Comparison of ENCODE assay signal across 26 mouse cellular contexts in genomic region chr2:15702977-15703376, GRCm38 (mm10).
DNase-seq lines count a peak whose midpoint lies in the region; ATAC-seq and TF ChIP-seq lines count a peak whose summit lies in the region.
"Had no signal": no experiment of that assay in that cellular context is flagged by ENCODE, and none has a peak within 500 bp of the region (broad histone marks: within the 10 kb centered on the region; RNA-seq: fewer than 3 reads in every experiment).

No protein-coding gene starts in this region.

- no peaks in the 10 kb centered on the region for H3K36me3 ChIP-seq in forebrain, embryonic 15.5 days
- no peaks in the 10 kb centered on the region for H3K36me3 ChIP-seq in forebrain, embryonic 12.5 days (replicated peaks)
- no peaks in the 10 kb centered on the region for H3K36me3 ChIP-seq in MEL (ENCODE audit: control insufficient read depth in 1 of 2, insufficient read depth in 2 of 2, low read length in 2 of 2)
- H3K36me3 ChIP-seq in kidney, adult 2 months (ENCODE audit: control insufficient read depth, insufficient read depth, low read length): no peaks in the 10 kb centered on the region
- H3K36me3 ChIP-seq: G1E; heart, embryonic 12.5 days; heart, embryonic 15.5 days; hindbrain, embryonic 10.5 days; hindbrain, embryonic 13.5 days; intestine, embryonic 15.5 days had no signal

- TF ChIP-seq POLR2A in MEL (IDR thresholded peaks at IDR 0.05; ENCODE audit: control insufficient read depth in 1 of 2, insufficient read depth in 1 of 2, low read depth in 1 of 2, low read length in 2 of 2, poor library complexity in 1 of 2): no peak
- TF ChIP-seq POLR2A in kidney, adult 2 months (IDR thresholded peaks at IDR 0.05; ENCODE audit: low read depth, low read length): no peak

- TF ChIP-seq EP300 in MEL (IDR thresholded peaks at IDR 0.05; ENCODE audit: low read depth in 1 of 2, low read length in 2 of 2): peak; percentile 26 to 60; a peak in 2 of 4 replicates

- H3K4me2 ChIP-seq in forebrain, embryonic 15.5 days (replicated peaks): no peak overlapping the region
- H3K4me2 ChIP-seq in forebrain, embryonic 12.5 days: no peak overlapping the region
- H3K4me2 ChIP-seq: heart, embryonic 12.5 days; heart, embryonic 15.5 days; hindbrain, embryonic 13.5 days; intestine, embryonic 15.5 days had no signal

- ATAC-seq in cerebellum, adult (ENCODE audit: insufficient number of reproducible peaks, low FRiP score, low TSS enrichment): no peak
- ATAC-seq in forebrain, embryonic 15.5 days (replicated peaks): peak; percentile 35; the same call in 1 of the 2 replicates
- no peak for ATAC-seq in forebrain, embryonic 12.5 days (ENCODE audit: low FRiP score)
- ATAC-seq: hindbrain, embryonic 16.5 days; intestine, embryonic 15.5 days had no signal

- H3K4me1 ChIP-seq in forebrain, embryonic 15.5 days: 0 out of 2 replicates have a peak, but pooled peaks cover 6% of the 10 kb centered on the region
- H3K4me1 ChIP-seq in forebrain, embryonic 12.5 days: no peaks in the 10 kb centered on the region
- no peaks in the 10 kb centered on the region for H3K4me1 ChIP-seq in MEL (ENCODE audit: control insufficient read depth in 1 of 2, insufficient read depth in 2 of 2, low read length in 2 of 2)
- H3K4me1 ChIP-seq in kidney, adult 2 months (ENCODE audit: control insufficient read depth, insufficient read depth, low read length): no peaks in the 10 kb centered on the region
- H3K4me1 ChIP-seq: heart, embryonic 12.5 days; heart, embryonic 15.5 days; hindbrain, embryonic 10.5 days; hindbrain, embryonic 13.5 days; intestine, embryonic 15.5 days had no signal

- TF ChIP-seq CTCF in MEL (IDR thresholded peaks at IDR 0.05 in 2 of 3, conservative IDR thresholded peaks at IDR 0.05 in 1 of 3; ENCODE audit: control insufficient read depth in 1 of 3, insufficient read depth in 1 of 3, low read depth in 2 of 3, low read length in 3 of 3, poor library complexity in 1 of 3, severe bottlenecking in 1 of 3): no peak
- TF ChIP-seq CTCF in kidney, adult 2 months (conservative IDR thresholded peaks at IDR 0.05; ENCODE audit: insufficient read depth, insufficient read length, low read depth, low read length): no peak

- no peak overlapping the region for H3K9ac ChIP-seq in forebrain, embryonic 15.5 days (replicated peaks)
- no peak overlapping the region for H3K9ac ChIP-seq in forebrain, embryonic 12.5 days
- H3K9ac ChIP-seq in MEL (ENCODE audit: control insufficient read depth, low read depth, low read length, poor library complexity, severe bottlenecking): no peak overlapping the region
- H3K9ac ChIP-seq: heart, embryonic 12.5 days; heart, embryonic 15.5 days; hindbrain, embryonic 13.5 days; intestine, embryonic 15.5 days had no signal

- peak; percentile 8 to 21 for DNase-seq in cerebellum, postnatal 14 days
- peak; percentile 6 for DNase-seq in MEL (ENCODE audit: low read depth, low spot score)
- no peak for DNase-seq in kidney, adult 2 months
- DNase-seq: adrenal gland, adult 2 months; adrenal gland, postnatal 14 days; B cell, adult 2 months; cerebellum, adult 18-20 months; cerebellum, adult 9-10 months; cerebellum, postnatal 36 days; gastrocnemius, postnatal 25 days; heart, adult 18-20 months; heart, postnatal 10 days; heart, postnatal 36 days; kidney, adult 11 months; kidney, adult 9 months had no signal

- H3K27ac ChIP-seq in forebrain, embryonic 15.5 days (replicated peaks): no peak overlapping the region
- H3K27ac ChIP-seq in forebrain, embryonic 12.5 days: no peak overlapping the region
- H3K27ac ChIP-seq in MEL (ENCODE audit: control insufficient read depth, low read depth, low read length): no peak overlapping the region
- no peak overlapping the region for H3K27ac ChIP-seq in kidney, adult 2 months (ENCODE audit: insufficient read depth, low read depth, low read length)
- H3K27ac ChIP-seq: heart, embryonic 15.5 days; hindbrain, embryonic 10.5 days; hindbrain, embryonic 13.5 days; intestine, embryonic 15.5 days had no signal

- H3K9me3 ChIP-seq in forebrain, embryonic 15.5 days: no peaks in the 10 kb centered on the region
- no peaks in the 10 kb centered on the region for H3K9me3 ChIP-seq in forebrain, embryonic 12.5 days
- H3K9me3 ChIP-seq in MEL (replicated peaks; ENCODE audit: insufficient read depth, low read length): no peaks in the 10 kb centered on the region
- H3K9me3 ChIP-seq: G1E; heart, embryonic 12.5 days; heart, embryonic 15.5 days; hindbrain, embryonic 10.5 days; hindbrain, embryonic 13.5 days; intestine, embryonic 15.5 days had no signal

- H3K4me3 ChIP-seq in forebrain, embryonic 15.5 days: no peak overlapping the region
- no peak overlapping the region for H3K4me3 ChIP-seq in forebrain, embryonic 12.5 days (replicated peaks)
- no peak overlapping the region for H3K4me3 ChIP-seq in MEL (ENCODE audit: control insufficient read depth in 1 of 2, insufficient read depth in 1 of 2, low read depth in 2 of 2, low read length in 2 of 2)
- no peak overlapping the region for H3K4me3 ChIP-seq in kidney, adult 2 months (ENCODE audit: insufficient read depth, low read depth, low read length)
- H3K4me3 ChIP-seq: heart, embryonic 12.5 days; heart, embryonic 15.5 days; hindbrain, embryonic 10.5 days; hindbrain, embryonic 13.5 days; intestine, embryonic 15.5 days had no signal

- no peaks in the 10 kb centered on the region for H3K79me2 ChIP-seq in MEL (ENCODE audit: control insufficient read depth, insufficient read depth, low read length, poor library complexity)

- WGBS in forebrain, embryonic 15.5 days: 61% methylated on average over 3 of the region's 3 CpGs
- 84% methylated on average over 3 of the region's 3 CpGs for WGBS in forebrain, embryonic 12.5 days
- WGBS in kidney, adult 2 months: 82% methylated on average over 3 of the region's 3 CpGs

- no peak for TF ChIP-seq RAD21 in MEL (IDR thresholded peaks at IDR 0.05; ENCODE audit: low read depth, low read length)

- H3K27me3 ChIP-seq in forebrain, embryonic 15.5 days: no peaks in the 10 kb centered on the region
- H3K27me3 ChIP-seq in forebrain, embryonic 12.5 days: no peaks in the 10 kb centered on the region
- H3K27me3 ChIP-seq in MEL (ENCODE audit: control insufficient read depth in 1 of 2, insufficient read depth in 2 of 2, low read length in 2 of 2): no peaks in the 10 kb centered on the region
- H3K27me3 ChIP-seq in kidney, adult 2 months (replicated peaks; ENCODE audit: control insufficient read depth, insufficient read depth, low read length): no peaks in the 10 kb centered on the region
- H3K27me3 ChIP-seq: CH12.LX; heart, embryonic 12.5 days; heart, embryonic 15.5 days; hindbrain, embryonic 13.5 days; intestine, embryonic 15.5 days had no signal

TF ChIP-seq in MEL, 35 proteins besides CTCF, POLR2A, EP300 and RAD21:
- TF ChIP-seq UBTF (IDR thresholded peaks at IDR 0.05; ENCODE audit: borderline replicate concordance, insufficient read depth, low read depth, low read length) (no peak), ZMIZ1 (IDR thresholded peaks at IDR 0.05; ENCODE audit: low read depth, low read length) (no peak), POLR2AphosphoS2 (IDR thresholded peaks at IDR 0.05; ENCODE audit: low read length) (no peak), TAL1 (IDR thresholded peaks at IDR 0.05; ENCODE audit: low read length) (no peak), MAFK (IDR thresholded peaks at IDR 0.05; ENCODE audit: borderline replicate concordance, low read depth, low read length) (no peak), ETS1 (IDR thresholded peaks at IDR 0.05; ENCODE audit: low read depth, low read length) (0 out of 2 replicates have a peak, but pooled peaks have one; percentile 39), GATA1 (IDR thresholded peaks at IDR 0.05; ENCODE audit: low read depth, low read length) (no peak), NRF1 (IDR thresholded peaks at IDR 0.05; ENCODE audit: insufficient read depth, low read depth, low read length, poor library complexity, severe bottlenecking) (no peak), ZKSCAN1 (IDR thresholded peaks at IDR 0.05; ENCODE audit: low read depth, low read length) (no peak), USF2 (IDR thresholded peaks at IDR 0.05; ENCODE audit: borderline replicate concordance in 1 of 2, insufficient read depth in 1 of 2, low read depth in 1 of 2, low read length in 2 of 2) (no peak), TBP (IDR thresholded peaks at IDR 0.05; ENCODE audit: low read depth, low read length) (no peak), SIN3A (IDR thresholded peaks at IDR 0.05; ENCODE audit: low read length) (no peak), CHD1 (IDR thresholded peaks at IDR 0.05; ENCODE audit: low read depth, low read length) (no peak), TCF12 (IDR thresholded peaks at IDR 0.05; ENCODE audit: low read depth, low read length) (peak; percentile 77; the same call in 1 of the 2 replicates), MAX (IDR thresholded peaks at IDR 0.05; ENCODE audit: low read length) (no peak)
TF ChIP-seq in MEL: peak in this region for 2.
